Mouse (Mus musculus) neural tube, embryonic 11.5 days (tissue): ENCODE results near the gene Cenpb. TPM values are rescaled to one million over a fixed set of nuclear protein-coding genes. Genes with fewer than 3 reads are reported as not detected.

Experiments used
- ATAC-seq: fragments of 200-750 bp; cut with Nextera tagmentation; 2 replicates; pipeline ENCODE4 v1.8.0; 2017; ENCODE audit warnings: moderate number of reproducible peaks, mild to moderate bottlenecking, moderate TSS enrichment, moderate library complexity; ENCODE audit not compliant: insufficient read depth, low FRiP score, low TSS enrichment
- DNase-seq: peaks from one replicate; pipeline ENCODE4 v3.0.0-alpha.2; 2015; ENCODE audit warnings: low spot score
- H3K27ac ChIP-seq: fragments of 300-500 bp; sonication (generic); 2 replicates; pipeline ENCODE4 v1.5.1; 2014; ENCODE audit warnings: low read depth, mild to moderate bottlenecking, low read length
- H3K27me3 ChIP-seq: fragments of 300-500 bp; sonication (generic); 2 replicates; pipeline ENCODE4 v1.6.1; 2014; ENCODE audit warnings: mild to moderate bottlenecking, low read length, mixed read lengths; ENCODE audit not compliant: control insufficient read depth, insufficient read depth
- H3K36me3 ChIP-seq: fragments of 300-500 bp; sonication (generic); 2 replicates; pipeline ENCODE4 v1.6.1; 2014; ENCODE audit warnings: mild to moderate bottlenecking, low read length, moderate library complexity, mixed read lengths; ENCODE audit not compliant: control insufficient read depth, insufficient read depth
- H3K4me1 ChIP-seq: fragments of 300-500 bp; sonication (generic); 2 replicates; pipeline ENCODE4 v1.6.1; 2014; ENCODE audit warnings: low read length, mixed read lengths; ENCODE audit not compliant: control insufficient read depth, insufficient read depth
- H3K4me2 ChIP-seq: fragments of 300-500 bp; sonication (generic); 2 replicates; pipeline ENCODE4 v1.6.1; 2014; ENCODE audit warnings: low read depth, mild to moderate bottlenecking, moderate library complexity
- H3K4me3 ChIP-seq: fragments of 300-500 bp; sonication (generic); 2 replicates; pipeline ENCODE4 v1.5.1; 2014; ENCODE audit warnings: low read depth, low read length
- H3K9ac ChIP-seq: fragments of 300-500 bp; sonication (generic); 2 replicates; pipeline ENCODE4 v1.6.1; 2014; ENCODE audit warnings: mild to moderate bottlenecking, low read length
- H3K9me3 ChIP-seq: fragments of 300-500 bp; sonication (generic); 2 replicates; pipeline ENCODE4 v1.6.1; 2016; ENCODE audit warnings: low read length; ENCODE audit not compliant: control insufficient read depth
- WGBS: fragments of 180-500 bp; shearing (Covaris S2); extraction: QIAGEN DNeasy Blood & Tissue Kit; methylation state at CpG from one replicate; pipeline ENCODE4 v1.1.7; 2014; 5-methylcytosine and 5-hydroxymethylcytosine counted together
- polyA plus RNA-seq: library from polyadenylated mRNA; unstranded; fragments of >200 nt; fragmentation: Nextera tagmentation; extraction: Ambion mirVana; gene quantifications from 2 replicates; pipeline ENCODE4 v1.2.1, GENCODE M21; 2014

The Cenpb gene
- polyA plus RNA-seq, 1 experiment from 2014 or later = 10.8 TPM

DNA sequence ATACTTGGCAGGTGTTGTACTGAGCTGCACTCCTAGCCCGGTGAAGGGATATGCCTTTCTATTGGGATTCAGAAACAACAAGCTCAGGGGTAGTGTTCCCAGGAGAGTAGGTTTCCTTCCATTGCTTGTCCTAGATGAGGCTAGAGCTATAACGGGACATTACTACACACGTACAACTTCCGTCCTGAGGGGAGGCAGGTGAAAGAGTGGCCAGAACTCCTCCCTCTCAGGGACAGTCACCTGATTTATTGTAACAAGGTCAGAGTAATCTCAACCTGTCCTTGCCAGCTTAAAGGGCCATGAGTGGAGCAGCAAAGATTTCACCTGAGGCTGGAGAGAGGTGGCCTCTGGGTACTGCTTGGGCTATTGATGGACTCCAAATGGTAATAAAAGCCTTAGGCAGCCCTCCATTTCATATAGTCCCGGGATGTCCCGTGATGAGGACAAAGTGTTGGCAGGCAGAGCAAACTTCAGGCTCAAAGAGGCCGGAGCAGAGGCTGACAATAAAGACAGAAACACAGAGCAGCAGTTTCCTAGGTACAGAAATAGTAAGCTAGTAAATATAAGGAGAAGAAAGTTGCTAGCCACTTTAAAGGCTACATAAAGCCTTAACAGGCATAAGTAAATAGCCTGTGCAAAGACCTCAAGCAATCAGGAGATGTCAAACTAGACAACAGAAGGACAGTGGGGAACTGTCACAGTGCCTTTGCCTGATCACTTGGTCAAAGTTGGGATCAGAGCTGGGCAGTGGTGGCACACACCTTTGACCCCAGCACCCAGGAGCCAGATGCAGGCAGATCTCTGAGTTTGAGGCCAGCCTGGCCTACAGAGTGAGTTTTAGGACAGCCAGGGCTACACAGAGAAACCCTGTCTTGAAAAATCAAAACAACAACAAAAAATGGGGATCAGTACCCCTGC is 36.3 kb upstream of the Cenpb start:
- Histone ChIP-seq H3K27me3 (no peaks in the 10 kb centered on the region), H3K27ac (no peak overlapping the region), H3K9ac (no peak overlapping the region), H3K9me3 (no peaks in the 10 kb centered on the region), H3K4me2 (no peak overlapping the region), H3K4me1 (no peaks in the 10 kb centered on the region; the same call in 1 of the 2 replicates), H3K4me3 (no peak overlapping the region), H3K36me3 (no peaks in the 10 kb centered on the region; the same call in 1 of the 2 replicates)
- WGBS = 87% methylated on average over 7 of the region's 7 CpGs
- ATAC-seq (no peak), DNase-seq (no peak)

DNA sequence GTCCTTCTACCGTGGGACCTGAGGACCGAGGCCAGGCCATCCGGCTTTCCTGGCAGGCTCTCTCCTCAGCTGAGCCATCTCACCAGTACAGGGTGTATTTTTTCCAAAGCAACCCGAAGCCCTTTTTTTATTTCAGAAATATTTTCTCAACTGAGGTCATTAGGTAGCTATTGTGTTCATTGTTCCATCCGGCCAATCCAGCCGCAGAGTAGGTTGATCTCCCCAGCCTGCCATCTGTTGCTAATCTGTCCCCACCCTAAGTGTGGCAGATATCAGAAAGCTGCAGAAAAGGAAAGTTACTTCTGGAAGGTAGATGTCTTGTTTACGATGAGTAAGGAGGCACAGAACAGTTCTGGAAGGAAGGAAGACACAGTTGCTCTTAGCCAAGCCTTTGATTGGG is 33.9 kb upstream of the Cenpb start:
- Histone ChIP-seq H3K27ac (no peak overlapping the region), H3K36me3 (no peaks in the 10 kb centered on the region; the same call in 1 of the 2 replicates), H3K4me3 (no peak overlapping the region), H3K4me2 (no peak overlapping the region), H3K9ac (no peak overlapping the region), H3K4me1 (peaks cover 5% of the 10 kb centered on the region; the same call in 1 of the 2 replicates), H3K9me3 (no peaks in the 10 kb centered on the region), H3K27me3 (no peaks in the 10 kb centered on the region)
- ATAC-seq (no peak), DNase-seq (no peak)
- WGBS = 87% methylated on average over 7 of the region's 7 CpGs

GRCm38 (mm10) chr2:131211026-131211615 is 31.3 kb upstream of the Cenpb start:
- Histone ChIP-seq H3K4me1 (peaks cover 5% of the 10 kb centered on the region; the same call in 1 of the 2 replicates), H3K9ac (peak overlapping the region; percentile 73), H3K4me2 (peak overlapping the region; percentile 67), H3K9me3 (no peaks in the 10 kb centered on the region), H3K27ac (no peak overlapping the region), H3K4me3 (peak overlapping the region; percentile 57), H3K27me3 (no peaks in the 10 kb centered on the region), H3K36me3 (no peaks in the 10 kb centered on the region; the same call in 1 of the 2 replicates)
- ATAC-seq (no peak), DNase-seq (no peak)
- WGBS = 80% methylated on average over 9 of the region's 9 CpGs

GRCm38 (mm10) chr2:131209969-131210792 is 30.3 kb upstream of the Cenpb start:
- Histone ChIP-seq H3K9ac (peak overlapping the region; percentile 73), H3K27me3 (no peaks in the 10 kb centered on the region), H3K4me2 (peak overlapping the region; percentile 67), H3K4me1 (peaks cover 5% of the 10 kb centered on the region; the same call in 1 of the 2 replicates), H3K27ac (peak overlapping the region; percentile 85), H3K9me3 (no peaks in the 10 kb centered on the region), H3K4me3 (peak overlapping the region; percentile 57), H3K36me3 (no peaks in the 10 kb centered on the region; the same call in 1 of the 2 replicates)
- ATAC-seq (peak; percentile 96), DNase-seq (peak; percentile 96)
- 2% methylated on average over 50 of the region's 50 CpGs for WGBS

GRCm38 (mm10) chr2:131209125-131209795 is 29.4 kb upstream of the Cenpb start:
- no peak; the same call in 1 of the 2 replicates for ATAC-seq
- WGBS = 76% methylated on average over 4 of the region's 4 CpGs
- H3K27ac ChIP-seq = no peak overlapping the region; the same call in 1 of the 2 replicates

GRCm38 (mm10) chr2:131208356-131208755 is 28.5 kb upstream of the Cenpb start:
- Histone ChIP-seq H3K4me1 (peaks cover 5% of the 10 kb centered on the region; the same call in 1 of the 2 replicates), H3K9me3 (no peaks in the 10 kb centered on the region), H3K4me2 (no peak overlapping the region), H3K27ac (no peak overlapping the region), H3K4me3 (no peak overlapping the region), H3K9ac (no peak overlapping the region), H3K36me3 (no peaks in the 10 kb centered on the region), H3K27me3 (no peaks in the 10 kb centered on the region)
- DNase-seq (no peak), ATAC-seq (no peak)
- 100% methylated on average over 2 of the region's 2 CpGs for WGBS

More at GRCm38 (mm10) chr2:131209125-131209795, 29.4 kb upstream of the Cenpb start:
- no peaks in the 10 kb centered on the region for H3K9me3 ChIP-seq
- peak overlapping the region; percentile 57 for H3K4me3 ChIP-seq
- peak overlapping the region; percentile 67; the same call in 1 of the 2 replicates for H3K4me2 ChIP-seq
- peak overlapping the region; percentile 73; the same call in 1 of the 2 replicates for H3K9ac ChIP-seq
- H3K36me3 ChIP-seq = no peaks in the 10 kb centered on the region; the same call in 1 of the 2 replicates
- H3K27me3 ChIP-seq = no peaks in the 10 kb centered on the region
- DNase-seq = no peak
- peaks cover 5% of the 10 kb centered on the region; the same call in 1 of the 2 replicates for H3K4me1 ChIP-seq

- Histone ChIP-seq H3K36me3 (no peaks in the 10 kb centered on the region), H3K27me3 (no peaks in the 10 kb centered on the region), H3K4me1 (peaks cover 5% of the 10 kb centered on the region; the same call in 1 of the 2 replicates), H3K4me3 (no peak within 1 kb of the TSS), H3K9ac (no peak within 1 kb of the TSS), H3K4me2 (no peak within 1 kb of the TSS), H3K9me3 (no peaks in the 10 kb centered on the region), H3K27ac (no peak within 1 kb of the TSS)
- ATAC-seq = no peak
- 85% methylated on average over 4 of the region's 4 CpGs for WGBS
- DNase-seq = no peak
Measured at GRCm38 (mm10) chr2:131206778-131207177, 26.9 kb upstream of the Cenpb start, which contains the start of gene Ap5s1. Gene Ap5s1, plus strand, starts transcription at chr2:131207078.
